Mouse (Mus musculus): ENCODE measurements at regions not wholly inside any gene's neighbourhood (a gene's known extent, or its start where the extent isn't known, plus 50 kb on each side); places are given as distances from the start of the nearest gene placed in this dataset.

DNA sequence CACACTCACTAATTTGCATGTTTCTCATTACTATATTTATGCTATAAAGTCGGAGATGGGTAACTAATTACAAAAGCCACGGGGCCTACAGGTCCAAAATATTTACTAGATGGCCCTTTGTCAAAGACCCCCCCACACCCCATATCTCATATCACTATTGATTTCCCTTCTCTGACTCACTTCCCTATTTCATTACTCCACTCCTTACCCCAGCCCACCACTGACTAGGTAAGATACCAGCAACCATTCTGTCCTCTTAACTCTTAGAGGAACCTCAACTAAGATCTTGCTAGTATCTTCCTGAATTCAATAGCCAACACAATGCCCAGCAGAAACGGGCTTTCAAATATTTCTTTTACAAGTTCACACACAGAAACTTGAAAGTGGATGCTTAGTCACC lies 187.1 kb upstream of the Cpeb2 start:
- TF ChIP-seq POLR2A (IDR thresholded peaks at IDR 0.05; ENCODE audit: borderline replicate concordance, extremely low read depth, low read depth, low read length), result no peak
- no peak for TF ChIP-seq CTCF (IDR thresholded peaks at IDR 0.05; ENCODE audit: insufficient read depth, low read length)
